Mouse (Mus musculus) gastrocnemius, postnatal 25 days (tissue): ENCODE results near the gene Bri3. TPM values are rescaled to one million over a fixed set of nuclear protein-coding genes. Genes with fewer than 3 reads are reported as not detected.

Experiments
- DNase-seq: peaks from one replicate; pipeline ENCODE4 v3.0.0; 2022
- total RNA-seq, 2 experiments: library from RNA; stranded (reverse); gene quantifications; 1 replicate in 1 of 2; 2 replicates in 1 of 2; pipeline ENCODE4 v1.2.3; 2021

Gene Bri3
- total RNA-seq, 2 experiments from 2014 or later, result 36.0 to 43.5 TPM

DNA sequence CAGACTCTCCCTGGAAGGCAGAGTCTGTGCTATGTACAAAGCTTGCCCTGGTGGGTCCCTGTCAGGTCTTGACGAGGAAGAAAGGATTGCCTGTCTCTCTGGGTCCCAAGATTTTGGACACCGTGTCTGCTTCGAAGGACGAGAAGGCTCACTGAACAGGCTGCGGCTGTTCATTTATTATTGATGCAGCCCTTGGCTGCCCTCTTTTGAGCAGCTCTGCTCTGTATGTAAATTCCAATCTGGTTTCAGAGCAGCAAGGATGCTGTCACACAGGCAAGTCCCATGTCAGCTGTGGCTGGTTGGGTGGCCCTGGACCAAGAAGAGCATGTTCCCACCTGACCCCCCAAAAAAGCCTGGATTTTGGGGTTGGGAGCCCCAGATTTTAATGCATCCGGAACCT is 187.2 kb downstream of the Bri3 start:
- no peak for DNase-seq

DNA sequence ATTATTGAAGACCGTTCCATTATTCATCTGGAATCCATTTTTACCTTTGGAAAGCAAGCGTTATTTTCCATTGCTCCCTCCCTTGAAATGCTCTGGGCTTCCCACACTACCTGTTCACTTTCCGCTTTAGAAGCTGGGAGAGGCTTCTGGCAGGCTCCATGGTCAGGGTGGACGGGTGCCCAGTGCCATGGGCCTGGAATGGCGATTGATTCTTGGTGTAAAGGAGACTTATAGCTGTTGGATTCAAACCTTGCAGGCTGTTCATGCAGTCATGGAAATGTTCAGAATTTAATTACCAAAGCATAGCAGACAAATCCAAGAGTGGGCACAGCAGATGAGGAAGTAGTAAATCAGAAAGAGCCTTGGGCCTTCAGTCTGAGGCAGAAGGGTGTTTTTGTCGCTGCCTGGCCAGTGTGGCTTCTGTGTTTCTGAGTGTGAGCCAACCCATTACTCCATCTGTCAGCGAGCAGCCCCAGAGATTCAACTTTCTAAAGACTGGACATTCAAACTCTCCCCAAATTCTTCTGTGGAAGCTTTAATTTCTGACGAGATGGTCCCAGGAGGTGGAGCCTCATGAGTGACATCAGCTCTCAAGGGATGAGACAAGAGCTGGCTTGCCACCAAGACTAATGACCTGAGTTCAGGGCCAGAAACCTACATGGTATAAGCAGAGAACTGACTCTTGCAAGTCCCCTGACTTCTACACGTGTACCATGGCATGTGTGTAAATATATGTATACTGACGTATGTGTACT is 195.2 kb downstream of the Bri3 start:
- no peak for DNase-seq

DNA sequence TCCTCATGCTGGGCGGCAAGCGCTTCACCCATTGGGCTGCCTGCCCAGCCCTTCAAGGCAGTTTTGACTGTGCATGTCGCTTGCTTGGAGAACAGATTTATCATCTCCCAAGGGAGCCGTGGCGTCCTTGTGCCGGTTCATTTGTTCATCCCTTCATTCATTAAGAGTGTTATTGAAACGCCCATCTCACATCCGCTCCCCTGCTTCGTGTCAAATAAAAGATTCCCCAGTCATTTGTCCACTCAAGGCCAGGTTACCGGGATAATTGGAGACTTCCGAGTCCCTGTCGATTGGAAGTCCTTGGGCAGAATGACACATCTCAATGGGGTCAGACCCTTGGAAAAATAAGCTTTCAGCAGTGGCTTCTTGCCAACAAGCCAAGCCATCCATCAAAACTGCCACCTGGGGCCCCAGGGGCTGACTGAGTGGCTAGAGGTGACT is 197.6 kb downstream of the Bri3 start:
- DNase-seq, result no peak

DNA sequence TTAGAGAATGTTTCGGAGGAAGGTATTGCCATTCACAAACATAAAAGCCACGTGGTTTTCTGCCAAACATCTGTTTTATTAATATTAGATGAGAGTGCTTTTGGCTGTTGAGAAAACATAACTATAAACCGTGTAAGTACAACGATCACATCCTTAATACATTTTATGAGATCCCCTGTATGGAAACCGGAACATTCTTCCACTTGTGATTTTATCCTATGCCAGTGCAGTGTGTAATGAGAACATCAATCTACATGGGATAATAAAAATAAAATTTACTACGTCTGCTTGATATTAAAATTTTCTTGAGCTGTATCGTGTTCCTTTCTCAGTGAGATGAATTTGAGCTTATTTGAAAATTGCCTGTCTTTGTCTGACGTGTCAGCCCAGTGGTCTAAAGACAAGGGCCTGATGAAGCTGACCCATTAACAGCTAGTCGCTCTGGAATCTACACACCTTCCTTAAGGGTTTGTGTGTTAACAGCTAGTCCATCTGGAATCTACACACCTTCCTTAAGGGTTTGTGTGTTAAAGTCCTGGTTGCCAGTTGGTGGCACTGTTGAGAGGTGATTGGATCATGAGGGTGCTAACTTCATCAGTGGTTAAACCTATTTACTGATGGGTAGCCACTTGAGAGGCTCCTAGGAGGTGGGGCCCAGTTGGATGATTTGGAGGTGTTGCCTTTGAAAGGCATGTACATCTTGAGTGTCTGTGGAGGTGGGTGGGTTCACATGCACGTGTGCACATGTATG is 202.4 kb downstream of the Bri3 start:
- no peak for DNase-seq

DNA sequence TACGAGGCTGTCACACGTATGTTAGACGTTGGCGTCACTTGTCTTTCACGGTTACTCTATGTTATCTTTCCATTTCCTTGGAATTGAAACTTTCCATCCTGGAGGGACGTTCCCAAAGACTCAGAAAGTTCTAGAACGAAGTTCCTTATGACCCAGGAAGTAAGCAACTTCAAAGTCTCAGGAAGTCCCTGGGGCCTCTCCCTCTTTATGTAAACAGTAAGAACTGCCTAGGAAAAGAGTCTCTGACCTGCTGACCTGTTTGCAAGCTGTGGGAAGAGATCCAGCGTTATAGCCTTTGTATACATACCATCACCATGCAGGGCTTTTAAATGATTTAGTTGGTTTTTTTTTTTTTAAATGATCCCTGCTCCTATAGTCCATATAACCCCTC is 203.0 kb downstream of the Bri3 start:
- no peak for DNase-seq

DNA sequence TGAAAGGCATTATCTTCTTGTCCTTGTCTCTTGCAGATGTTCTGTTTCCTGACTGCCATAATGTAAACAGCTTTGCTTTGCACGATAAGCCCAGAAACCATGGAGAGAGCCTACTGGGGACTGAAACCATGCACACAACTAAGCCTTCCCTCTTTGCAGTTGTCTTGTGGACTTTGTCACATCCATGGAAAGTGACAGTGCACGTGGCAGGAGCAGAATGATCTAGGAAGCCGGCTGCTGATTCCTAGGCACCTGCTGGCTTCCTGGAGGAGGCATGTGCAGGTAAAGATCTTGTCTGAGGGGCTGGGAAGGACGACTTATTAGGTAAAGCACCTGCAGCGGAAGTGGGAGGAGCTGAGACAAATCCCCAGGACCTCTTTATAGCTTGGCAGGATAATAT is 203.7 kb downstream of the Bri3 start:
- DNase-seq, result no peak

DNA sequence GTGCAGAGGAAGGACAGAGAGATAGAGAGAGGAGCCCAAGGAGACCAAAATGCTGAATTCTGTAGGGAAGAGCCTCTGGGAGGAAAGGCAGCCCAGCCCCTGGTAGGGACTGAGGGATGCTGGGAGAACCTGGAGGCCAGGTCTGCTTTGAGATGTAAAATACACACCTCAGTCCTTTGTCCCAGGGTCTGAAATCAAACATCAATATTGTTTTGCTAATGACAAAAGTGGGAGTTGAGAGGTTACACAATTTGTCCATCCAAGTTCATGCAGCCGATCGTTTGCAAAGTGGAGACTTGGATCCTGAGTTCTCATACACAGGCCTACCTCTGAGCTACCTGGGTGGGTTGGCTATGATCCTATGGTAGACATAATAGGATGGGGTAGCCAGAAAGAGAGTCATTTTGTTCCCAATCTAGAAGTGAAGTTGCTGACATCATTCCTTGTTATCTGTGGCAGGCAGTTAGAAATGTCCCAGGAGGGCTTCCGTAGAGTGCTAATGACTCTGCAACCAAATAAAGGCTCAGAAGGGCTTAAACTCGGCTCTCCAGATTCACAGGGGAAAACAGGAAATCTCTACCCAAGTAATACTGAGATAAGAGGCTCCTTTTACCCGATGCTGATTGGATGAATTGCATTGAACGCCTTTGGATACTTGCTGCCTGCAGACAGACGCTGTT is 208.7 kb downstream of the Bri3 start:
- no peak for DNase-seq

DNA sequence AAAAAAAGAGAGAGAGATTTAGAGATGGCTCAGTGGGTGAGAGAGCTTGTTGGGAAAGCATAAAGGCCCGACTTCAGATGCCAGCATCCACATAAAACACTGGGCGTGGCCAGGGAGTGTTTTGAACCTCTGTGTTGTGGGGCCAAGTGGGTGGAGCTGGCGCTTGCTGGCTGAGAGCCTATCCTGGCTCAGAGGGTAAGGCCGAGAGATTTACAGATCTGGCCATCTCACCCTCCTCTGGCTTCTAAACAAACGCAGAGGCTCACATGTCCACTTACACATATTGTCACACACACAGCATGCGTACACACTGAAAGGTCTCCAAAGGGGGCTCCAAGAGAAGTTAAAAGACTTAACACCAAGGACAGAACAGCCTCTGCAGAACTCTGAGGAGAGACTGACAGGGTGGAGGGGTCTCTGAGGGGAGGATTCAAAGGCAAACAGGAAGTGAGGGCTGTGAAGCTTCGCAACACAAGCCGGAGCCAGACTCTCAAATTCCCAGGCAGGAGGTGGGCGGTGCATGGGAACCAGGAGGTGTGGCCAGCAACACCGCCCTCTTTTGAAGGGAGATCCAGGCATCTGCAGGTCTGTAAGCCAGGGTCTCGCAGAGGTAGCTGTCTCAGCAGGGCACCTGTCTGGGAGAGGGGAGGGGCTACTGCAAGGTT is 213.5 kb downstream of the Bri3 start:
- DNase-seq, result no peak

DNA sequence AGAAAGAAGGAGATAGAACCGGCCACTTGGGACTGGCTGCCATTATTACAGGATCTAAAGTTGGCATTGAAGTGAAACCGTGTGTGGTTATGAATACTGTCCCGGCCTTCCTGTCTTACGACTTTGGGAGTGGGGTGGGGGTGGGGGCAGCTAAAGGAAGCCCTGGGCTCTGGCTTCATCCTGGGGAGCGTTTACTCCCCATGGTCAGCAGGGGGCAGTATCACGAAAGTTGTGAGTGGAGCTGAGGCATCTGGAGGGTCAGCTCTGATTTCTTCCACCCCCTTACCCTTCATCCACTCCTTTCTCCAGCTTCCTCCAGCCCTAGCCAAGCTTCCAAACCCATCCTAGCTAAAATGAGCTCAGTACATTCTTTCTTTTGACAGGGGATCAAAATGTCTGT is 222.8 kb downstream of the Bri3 start:
- DNase-seq, result no peak

DNA sequence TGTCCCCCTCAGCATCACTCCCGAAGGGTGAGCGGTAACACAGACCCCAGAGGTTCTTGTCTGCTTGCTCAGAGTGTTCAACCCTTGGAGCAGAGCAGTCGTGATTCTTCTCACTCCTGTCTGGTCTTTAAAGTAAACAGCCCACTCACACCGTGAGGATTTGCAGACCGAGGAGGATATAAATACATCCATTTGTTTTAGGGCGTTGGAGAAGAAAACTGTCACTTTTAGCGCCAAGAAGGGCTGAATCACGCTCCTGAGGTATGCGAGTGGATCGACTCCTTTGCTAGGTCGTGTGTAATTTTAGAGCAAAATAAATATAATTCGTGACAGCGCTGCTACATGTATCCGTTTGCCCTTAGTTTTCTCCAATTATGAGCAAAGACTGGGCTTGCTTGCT is 228.8 kb downstream of the Bri3 start:
- DNase-seq, result no peak

DNA sequence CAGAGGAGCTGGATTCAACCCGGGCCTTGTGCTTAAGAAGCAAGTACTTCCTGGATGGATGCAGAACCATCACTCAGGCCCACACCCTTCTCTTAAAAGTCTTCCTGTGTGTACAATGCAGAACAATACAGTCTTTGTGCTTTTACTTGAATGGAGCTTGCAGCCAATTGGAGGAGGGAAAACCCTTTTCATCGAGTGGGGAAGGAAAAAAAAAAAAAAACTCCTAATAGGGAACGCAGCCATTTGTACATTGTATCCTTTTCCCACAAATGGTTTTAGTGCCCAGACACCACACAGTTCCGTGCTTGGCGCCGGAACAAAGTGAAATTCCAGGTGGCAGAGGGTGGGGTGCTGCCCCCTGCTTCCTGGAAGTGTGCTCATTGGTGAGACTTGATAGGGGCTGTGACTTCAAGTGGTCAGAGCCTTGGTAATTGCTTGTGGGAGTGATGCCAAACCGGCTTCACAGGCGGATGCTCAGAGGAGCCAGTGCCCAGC is 235.5 kb downstream of the Bri3 start:
- no peak for DNase-seq

DNA sequence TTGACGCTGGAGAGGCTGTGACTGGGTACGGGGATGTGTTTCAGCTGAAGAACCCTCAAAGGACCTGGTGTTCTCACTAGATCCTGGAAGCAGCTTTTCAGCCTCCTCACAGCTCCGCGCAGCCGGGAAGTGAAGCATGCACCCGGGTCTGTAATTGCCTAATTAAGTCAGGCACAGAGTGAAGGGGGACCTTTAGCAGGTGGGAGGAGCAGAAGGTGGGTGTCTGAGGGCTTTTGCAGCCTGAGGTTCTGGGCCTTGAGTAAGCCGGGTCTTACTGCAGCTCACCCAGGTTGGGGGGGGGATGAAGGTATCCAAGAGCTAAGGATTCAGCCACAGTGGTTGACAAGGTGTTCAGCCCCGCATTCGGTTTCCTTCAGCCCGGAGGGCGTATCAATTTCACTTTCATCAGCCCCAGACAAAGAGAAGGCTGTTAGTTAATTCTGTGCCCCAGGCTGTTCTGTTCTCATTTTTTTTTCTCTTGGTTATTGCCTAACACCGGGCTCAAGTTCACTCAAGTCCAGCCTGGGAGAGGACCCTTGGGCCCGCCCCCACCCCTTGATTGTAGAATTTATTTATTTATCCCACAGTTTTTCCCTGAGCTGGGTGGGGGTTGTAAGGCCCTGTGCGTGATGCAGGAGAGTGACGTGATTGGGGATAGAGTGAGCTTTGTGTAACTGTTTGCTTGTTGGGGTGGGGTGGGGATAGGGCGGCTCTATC is 239.6 kb downstream of the Bri3 start:
- no peak for DNase-seq

DNA sequence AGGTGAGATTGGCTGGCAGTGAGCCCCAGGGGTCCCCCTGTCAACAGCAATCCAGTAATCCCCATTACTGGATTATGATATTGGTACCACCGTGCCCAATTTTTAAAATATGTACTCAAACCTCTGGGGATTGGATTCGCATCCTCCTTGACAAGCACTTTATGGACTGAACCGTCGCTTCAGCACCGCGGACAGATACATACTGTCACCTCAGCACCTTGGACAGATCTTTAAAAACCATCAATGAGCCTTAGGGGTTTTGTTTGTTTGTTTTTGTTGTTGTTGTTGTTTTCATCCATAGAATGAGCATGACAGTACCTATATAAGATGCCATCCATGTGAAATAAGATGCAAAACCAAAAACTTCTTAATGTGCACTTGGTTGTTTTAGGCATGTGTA is 247.1 kb downstream of the Bri3 start:
- DNase-seq, result no peak

Other genes starting within 250 kb of the Bri3 start
- 10 to 100 TPM; 33.5 to 38.0 TPM for gene Ccz1, start 229.6 kb upstream of the Bri3 start, total RNA-seq
- not detected for gene Ocm, start 217.8 kb upstream of the Bri3 start, total RNA-seq
- 10 to 100 TPM; 17.0 to 17.3 TPM for gene Lmtk2, start 144.0 kb upstream of the Bri3 start, total RNA-seq
- gene Bhlha15, start 54.2 kb upstream of the Bri3 start, total RNA-seq, result not detected
- 10 to 100 TPM; 14.4 to 15.3 TPM for gene Tecpr1, start 20.8 kb upstream of the Bri3 start, total RNA-seq
- under 1 TPM; 0.35 to 0.84 TPM for gene Baiap2l1, start 113.7 kb downstream of the Bri3 start, total RNA-seq